Mouse (Mus musculus): ENCODE measurements around the gene Tpk1. TPM values are rescaled to one million over a fixed set of nuclear protein-coding genes. Genes with fewer than 3 reads are reported as not detected.

The Tpk1 gene
- polyA plus RNA-seq, 1 experiment, result 2.4 TPM

DNA sequence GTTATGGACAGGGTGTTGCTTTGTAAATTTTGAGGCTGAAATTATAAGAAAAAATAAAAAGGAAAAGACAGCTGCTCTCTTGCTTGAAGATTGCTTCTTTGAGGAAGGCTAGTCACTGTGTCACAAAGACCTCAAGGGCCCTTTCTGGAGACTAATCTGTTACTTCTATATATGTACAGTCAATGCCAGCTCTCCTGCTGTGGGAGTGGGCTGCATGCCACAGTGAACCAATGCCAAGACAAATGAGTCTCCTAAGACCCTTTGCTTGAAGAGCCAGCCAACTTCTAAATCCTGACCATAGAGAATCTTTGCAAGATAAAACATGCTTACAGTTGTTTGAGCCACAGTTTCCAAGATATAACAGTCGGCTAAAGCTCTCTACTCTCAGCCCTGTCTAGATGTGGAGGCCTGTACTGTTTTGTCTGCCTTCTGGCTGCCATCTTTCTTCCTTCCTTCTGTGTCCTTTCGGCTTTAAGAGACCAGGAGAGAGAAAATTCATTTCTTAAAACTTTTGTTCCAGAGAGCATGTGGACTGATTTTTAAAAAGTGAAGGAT lies 230.0 kb downstream of the Tpk1 start:
- Histone ChIP-seq H3K4me3 (replicated peaks; ENCODE audit: control insufficient read depth, low read depth, low read length) (no peak overlapping the region), H3K27ac (ENCODE audit: control insufficient read depth, insufficient read depth, low read depth, low read length, poor library complexity) (no peak overlapping the region), H3K4me1 (ENCODE audit: control insufficient read depth, insufficient read depth, low read length) (no peaks in the 10 kb centered on the region)
- TF ChIP-seq POLR2A (IDR thresholded peaks at IDR 0.05; ENCODE audit: borderline replicate concordance, control insufficient read depth, low read depth, low read length) (no peak), CTCF (IDR thresholded peaks at IDR 0.05; ENCODE audit: control insufficient read depth, insufficient read depth, low read length) (no peak)
- 66% methylated on average over 2 of the region's 2 CpGs for WGBS

- Histone ChIP-seq H3K27ac (ENCODE audit: control insufficient read depth, insufficient read depth, low read depth, low read length, poor library complexity) (no peak overlapping the region), H3K4me3 (replicated peaks; ENCODE audit: control insufficient read depth, low read depth, low read length) (no peak overlapping the region), H3K4me1 (ENCODE audit: control insufficient read depth, insufficient read depth, low read length) (no peaks in the 10 kb centered on the region)
- WGBS, result 86% methylated on average over 1 of the region's 1 CpGs
- TF ChIP-seq POLR2A (IDR thresholded peaks at IDR 0.05; ENCODE audit: borderline replicate concordance, control insufficient read depth, low read depth, low read length) (no peak), CTCF (IDR thresholded peaks at IDR 0.05; ENCODE audit: control insufficient read depth, insufficient read depth, low read length) (no peak)
Measured at GRCm38 (mm10) chr6:43434365-43434764, 231.7 kb downstream of the Tpk1 start.

DNA sequence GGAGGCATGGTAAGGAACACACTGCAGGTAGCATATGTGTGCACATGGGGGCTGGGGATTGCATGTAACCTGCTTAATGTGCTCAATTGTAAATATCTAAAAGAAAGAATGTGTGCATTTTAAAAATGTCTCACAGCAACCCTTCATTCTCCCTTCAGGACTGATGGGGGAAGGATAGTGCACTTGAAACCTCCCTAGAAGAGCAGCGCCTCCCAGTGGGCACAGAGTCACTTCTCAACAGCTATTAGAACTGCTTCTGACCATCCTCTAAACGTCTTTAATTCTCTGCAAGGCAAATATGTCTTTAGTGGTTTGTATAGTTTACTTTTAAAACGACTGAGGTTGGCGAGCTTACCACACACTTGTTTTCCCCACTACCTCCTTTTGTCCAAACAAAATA lies 241.1 kb downstream of the Tpk1 start:
- 56% methylated on average over 4 of the region's 4 CpGs for WGBS
- Histone ChIP-seq H3K4me3 (replicated peaks; ENCODE audit: control insufficient read depth, low read depth, low read length) (no peak overlapping the region), H3K27ac (ENCODE audit: control insufficient read depth, insufficient read depth, low read depth, low read length, poor library complexity) (no peak overlapping the region), H3K4me1 (ENCODE audit: control insufficient read depth, insufficient read depth, low read length) (no peaks in the 10 kb centered on the region)
- TF ChIP-seq CTCF (IDR thresholded peaks at IDR 0.05; ENCODE audit: control insufficient read depth, insufficient read depth, low read length), result no peak
- TF ChIP-seq POLR2A (IDR thresholded peaks at IDR 0.05; ENCODE audit: borderline replicate concordance, control insufficient read depth, low read depth, low read length), result no peak

GRCm38 (mm10) chr6:43420358-43420979 lies 245.6 kb downstream of the Tpk1 start:
- Histone ChIP-seq H3K4me1 (ENCODE audit: control insufficient read depth, insufficient read depth, low read length) (no peaks in the 10 kb centered on the region), H3K4me3 (replicated peaks; ENCODE audit: control insufficient read depth, low read depth, low read length) (no peak overlapping the region), H3K27ac (ENCODE audit: control insufficient read depth, insufficient read depth, low read depth, low read length, poor library complexity) (no peak overlapping the region)
- no peak for TF ChIP-seq POLR2A (IDR thresholded peaks at IDR 0.05; ENCODE audit: borderline replicate concordance, control insufficient read depth, low read depth, low read length)
- no peak for TF ChIP-seq CTCF (IDR thresholded peaks at IDR 0.05; ENCODE audit: control insufficient read depth, insufficient read depth, low read length)
- 82% methylated on average over 7 of the region's 7 CpGs for WGBS

GRCm38 (mm10) chr6:43408949-43409348 lies 257.1 kb downstream of the Tpk1 start:
- H3K4me3 ChIP-seq (replicated peaks; ENCODE audit: control insufficient read depth, low read depth, low read length), result no peak overlapping the region
- 59% methylated on average over 1 of the region's 1 CpGs for WGBS
- no peak overlapping the region for H3K27ac ChIP-seq (ENCODE audit: control insufficient read depth, insufficient read depth, low read depth, low read length, poor library complexity)
- no peaks in the 10 kb centered on the region for H3K4me1 ChIP-seq (ENCODE audit: control insufficient read depth, insufficient read depth, low read length)
- TF ChIP-seq CTCF (IDR thresholded peaks at IDR 0.05; ENCODE audit: control insufficient read depth, insufficient read depth, low read length), result no peak
- TF ChIP-seq POLR2A (IDR thresholded peaks at IDR 0.05; ENCODE audit: borderline replicate concordance, control insufficient read depth, low read depth, low read length), result no peak

- Histone ChIP-seq H3K4me1 (ENCODE audit: control insufficient read depth, insufficient read depth, low read length) (no peaks in the 10 kb centered on the region), H3K27ac (ENCODE audit: control insufficient read depth, insufficient read depth, low read depth, low read length, poor library complexity) (no peak overlapping the region), H3K4me3 (replicated peaks; ENCODE audit: control insufficient read depth, low read depth, low read length) (no peak overlapping the region)
- no peak for TF ChIP-seq CTCF (IDR thresholded peaks at IDR 0.05; ENCODE audit: control insufficient read depth, insufficient read depth, low read length)
- TF ChIP-seq POLR2A (IDR thresholded peaks at IDR 0.05; ENCODE audit: borderline replicate concordance, control insufficient read depth, low read depth, low read length), result no peak
- WGBS, result 85% methylated on average over 3 of the region's 3 CpGs
Measured at GRCm38 (mm10) chr6:43403076-43403475, 263.0 kb downstream of the Tpk1 start.

DNA sequence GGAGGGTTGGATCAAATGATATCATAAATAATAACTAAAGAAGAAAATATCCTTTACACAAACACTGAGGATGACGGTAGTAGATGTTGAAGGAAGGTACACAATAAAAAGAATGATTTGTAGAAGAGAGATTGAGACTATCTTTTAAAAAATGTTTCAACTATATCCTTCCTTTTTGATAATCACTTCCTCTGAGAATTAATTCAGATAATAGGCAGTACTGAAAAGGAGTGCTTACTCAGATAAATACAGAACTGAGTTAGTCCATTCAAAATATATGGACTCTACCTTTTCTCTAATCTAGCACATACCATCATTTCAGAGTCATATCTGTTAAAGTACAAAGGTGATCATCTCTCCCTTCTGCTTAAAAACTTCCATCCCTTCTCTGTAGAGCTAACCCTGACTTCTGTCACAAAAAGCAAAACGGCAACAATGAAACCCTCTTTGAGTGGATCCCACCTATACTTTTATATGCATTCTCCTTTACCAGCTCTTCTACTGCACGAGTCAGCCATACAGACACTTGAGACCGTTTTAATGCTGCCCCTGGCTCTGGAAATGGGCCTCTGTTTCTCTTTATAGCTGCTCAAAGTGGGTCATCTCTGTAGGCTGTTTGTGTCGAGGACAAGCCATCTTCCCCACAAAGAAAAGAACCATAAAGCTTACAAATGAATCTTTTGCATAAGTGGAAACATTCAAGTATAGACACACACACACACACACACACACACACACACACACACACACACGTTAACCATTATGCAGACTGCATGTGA lies 263.7 kb downstream of the Tpk1 start:
- no peak overlapping the region for H3K4me3 ChIP-seq (replicated peaks; ENCODE audit: control insufficient read depth, low read depth, low read length)
- H3K4me1 ChIP-seq (ENCODE audit: control insufficient read depth, insufficient read depth, low read length), result no peaks in the 10 kb centered on the region
- H3K27ac ChIP-seq (ENCODE audit: control insufficient read depth, insufficient read depth, low read depth, low read length, poor library complexity), result no peak overlapping the region
- TF ChIP-seq POLR2A (IDR thresholded peaks at IDR 0.05; ENCODE audit: borderline replicate concordance, control insufficient read depth, low read depth, low read length), result no peak
- TF ChIP-seq CTCF (IDR thresholded peaks at IDR 0.05; ENCODE audit: control insufficient read depth, insufficient read depth, low read length), result no peak
- 73% methylated on average over 6 of the region's 6 CpGs for WGBS

DNA sequence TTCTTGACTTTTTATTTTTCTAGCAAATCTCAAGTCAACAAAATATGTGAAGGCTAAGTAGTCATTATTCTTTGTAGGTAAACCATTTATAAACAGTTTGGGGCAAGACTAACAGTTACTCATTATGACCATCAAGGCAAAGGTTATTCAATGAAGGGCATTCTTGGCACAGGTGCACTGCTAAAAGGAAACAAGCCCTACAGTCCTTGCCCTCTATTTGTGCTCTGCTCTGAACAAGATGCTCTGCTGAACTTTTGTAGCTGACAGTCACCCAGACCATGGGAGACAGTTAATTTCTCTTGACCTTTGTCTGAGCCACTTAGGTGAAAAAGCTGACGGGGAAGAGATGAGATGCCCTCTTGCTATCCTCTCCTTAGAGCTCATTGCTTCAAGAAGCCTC lies 269.7 kb downstream of the Tpk1 start:
- H3K27ac ChIP-seq (ENCODE audit: control insufficient read depth, insufficient read depth, low read depth, low read length, poor library complexity), result no peak overlapping the region

More for the DNA sequence above, 269.7 kb downstream of the Tpk1 start:
- TF ChIP-seq POLR2A (IDR thresholded peaks at IDR 0.05; ENCODE audit: borderline replicate concordance, control insufficient read depth, low read depth, low read length), result no peak
- no peak for TF ChIP-seq CTCF (IDR thresholded peaks at IDR 0.05; ENCODE audit: control insufficient read depth, insufficient read depth, low read length)
- 73% methylated on average over 1 of the region's 1 CpGs for WGBS
- Histone ChIP-seq H3K4me1 (ENCODE audit: control insufficient read depth, insufficient read depth, low read length) (no peaks in the 10 kb centered on the region), H3K4me3 (replicated peaks; ENCODE audit: control insufficient read depth, low read depth, low read length) (no peak overlapping the region)
